Mouse (Mus musculus) CH12.LX (cell line): Measurements from ENCODE around the gene Ice2. TPM values are rescaled to one million over a fixed set of nuclear protein-coding genes. Genes with fewer than 3 reads are reported as not detected.
A peak's percentile ranks its signal among the peaks of the same experiment; 100 is the strongest.

Experiments
- DNase-seq: peaks from one replicate; pipeline ENCODE4 v3.0.0-alpha.2; 2013; ENCODE audit errors: extremely low read depth
- H3K27ac ChIP-seq: 2 replicates; pipeline ENCODE4 v1.5.1; 2012; ENCODE audit warnings: low read depth, mild to moderate bottlenecking, control low read depth, moderate library complexity; ENCODE audit not compliant: insufficient read depth
- H3K27me3 ChIP-seq: replicated peaks from 2 replicates; pipeline ENCODE3; 2012; ENCODE audit warnings: inconsistent platforms
- H3K36me3 ChIP-seq, 2 experiments: replicated peaks in 1 of 2; 2 replicates each; pipeline versions ENCODE3 to v1.6.1; 2012; ENCODE audit warnings: inconsistent platforms in 1 of 2, low read length in 1 of 2, mild to moderate bottlenecking in 1 of 2, mixed read lengths in 1 of 2, moderate library complexity in 1 of 2; ENCODE audit not compliant: control insufficient read depth in 1 of 2, insufficient read depth in 1 of 2
- H3K4me1 ChIP-seq, 2 experiments: 2 replicates each; pipeline ENCODE4 v1.6.1; 2012; ENCODE audit warnings: inconsistent platforms in 1 of 2, moderate library complexity in 1 of 2; ENCODE audit not compliant: insufficient read depth in 2 of 2, control insufficient read depth in 1 of 2
- H3K4me2 ChIP-seq: 2 replicates; pipeline ENCODE4 v1.6.1; 2012; ENCODE audit warnings: low read depth, mild to moderate bottlenecking, control low read depth; ENCODE audit not compliant: poor library complexity, insufficient read depth, severe bottlenecking
- H3K4me3 ChIP-seq, 3 experiments: fragments of 150-350 bp in 1 of 3; sonication (generic) in 1 of 3; replicated peaks in 1 of 3; 2 replicates each; pipeline versions ENCODE3 to v1.5.1; 2011 to 2012; ENCODE audit warnings: low read depth in 2 of 3, low read length in 2 of 3, mild to moderate bottlenecking in 2 of 3, moderate library complexity in 2 of 3, control low read depth in 1 of 3, improper control_type of control experiment in 1 of 3, inconsistent platforms in 1 of 3, mixed read lengths in 1 of 3; ENCODE audit not compliant: poor library complexity in 1 of 3
- H3K79me2 ChIP-seq: replicated peaks from 2 replicates; pipeline ENCODE4 v1.6.1; 2012; ENCODE audit warnings: mild to moderate bottlenecking, moderate library complexity; ENCODE audit not compliant: control insufficient read depth, poor library complexity, insufficient read depth, severe bottlenecking; ENCODE audit errors: extremely low read depth
- H3K9ac ChIP-seq: 2 replicates; pipeline ENCODE4 v1.6.1; 2012; ENCODE audit warnings: low read depth, mild to moderate bottlenecking, control low read depth, moderate library complexity; ENCODE audit not compliant: insufficient read depth
- H3K9me3 ChIP-seq: replicated peaks from 2 replicates; pipeline ENCODE3; 2012; ENCODE audit warnings: low read length, inconsistent platforms, mixed read lengths
- CHD2 ChIP-seq: IDR thresholded peaks from 2 replicates; pipeline ENCODE4 v1.6.1; 2011; ENCODE audit warnings: low read length, improper control_type of control experiment
- E2F4 ChIP-seq: IDR thresholded peaks from 2 replicates; pipeline ENCODE4 v1.6.1; 2011; ENCODE audit warnings: low read depth, low read length, improper control_type of control experiment; ENCODE audit not compliant: insufficient replicate concordance
- EP300 ChIP-seq: IDR thresholded peaks from 2 replicates; pipeline ENCODE4 v1.6.1; 2011; ENCODE audit warnings: low read length, improper control_type of control experiment
- ETS1 ChIP-seq: conservative IDR thresholded peaks from 2 replicates; pipeline ENCODE4 v1.6.1; 2012; ENCODE audit warnings: low read depth, mild to moderate bottlenecking, inconsistent platforms, low read length, improper control_type of control experiment, moderate library complexity
- GABPA ChIP-seq: IDR thresholded peaks from 2 replicates; pipeline ENCODE4 v1.6.1; 2012; ENCODE audit warnings: low read depth, low read length, improper control_type of control experiment, inconsistent platforms; ENCODE audit not compliant: insufficient replicate concordance
- HCFC1 ChIP-seq: IDR thresholded peaks from 2 replicates; pipeline ENCODE4 v1.6.1; 2012; ENCODE audit warnings: low read depth, mild to moderate bottlenecking, inconsistent platforms, low read length, improper control_type of control experiment
- IRF4 ChIP-seq: IDR thresholded peaks from 2 replicates; pipeline ENCODE4 v1.6.1; 2014; ENCODE audit warnings: low read depth, mild to moderate bottlenecking, inconsistent platforms, low read length, improper control_type of control experiment
- JUN ChIP-seq: IDR thresholded peaks from 2 replicates; pipeline ENCODE4 v1.6.1; 2011; ENCODE audit warnings: low read depth, mild to moderate bottlenecking, low read length, improper control_type of control experiment, moderate library complexity; ENCODE audit not compliant: insufficient read depth
- KAT2A ChIP-seq: IDR thresholded peaks from 2 replicates; pipeline ENCODE4 v1.6.1; 2012; ENCODE audit warnings: low read length, improper control_type of control experiment, inconsistent platforms; ENCODE audit not compliant: insufficient replicate concordance
- MAX ChIP-seq: IDR thresholded peaks from 2 replicates; pipeline ENCODE4 v1.6.1; 2011; ENCODE audit warnings: low read length, improper control_type of control experiment
- MXI1 ChIP-seq: IDR thresholded peaks from 2 replicates; pipeline ENCODE4 v1.6.1; 2011; ENCODE audit warnings: mild to moderate bottlenecking, low read depth, low read length, improper control_type of control experiment
- NRF1 ChIP-seq: IDR thresholded peaks from 2 replicates; pipeline ENCODE4 v1.6.1; 2014; ENCODE audit warnings: low read depth, mild to moderate bottlenecking, inconsistent platforms, low read length, improper control_type of control experiment, moderate library complexity
- POLR2A ChIP-seq: IDR thresholded peaks from 2 replicates; pipeline ENCODE4 v1.6.1; 2011; ENCODE audit warnings: low read depth, mild to moderate bottlenecking, improper control_type of control experiment, low read length
- RCOR1 ChIP-seq: conservative IDR thresholded peaks from 2 replicates; pipeline ENCODE4 v1.6.1; 2012; ENCODE audit warnings: low read depth, mild to moderate bottlenecking, inconsistent platforms, low read length, improper control_type of control experiment
- SIN3A ChIP-seq: IDR thresholded peaks from 2 replicates; pipeline ENCODE4 v1.6.1; 2012; ENCODE audit warnings: low read length, improper control_type of control experiment, inconsistent platforms
- TBP ChIP-seq: conservative IDR thresholded peaks from 2 replicates; pipeline ENCODE4 v1.6.1; 2011; ENCODE audit warnings: low read depth, low read length, improper control_type of control experiment
- TCF12 ChIP-seq: IDR thresholded peaks from 2 replicates; pipeline ENCODE4 v1.6.1; 2014; ENCODE audit warnings: low read depth, mild to moderate bottlenecking, inconsistent platforms, low read length, improper control_type of control experiment
- UBTF ChIP-seq: IDR thresholded peaks from 2 replicates; pipeline ENCODE4 v1.6.1; 2012; ENCODE audit warnings: low read depth, mild to moderate bottlenecking, inconsistent platforms, low read length, improper control_type of control experiment, moderate library complexity
- USF2 ChIP-seq: conservative IDR thresholded peaks from 2 replicates; pipeline ENCODE4 v1.6.1; 2011; ENCODE audit warnings: low read depth, low read length, improper control_type of control experiment
- ZMIZ1 ChIP-seq: IDR thresholded peaks from 2 replicates; pipeline ENCODE4 v1.6.1; 2012; ENCODE audit warnings: low read depth, mild to moderate bottlenecking, inconsistent platforms, low read length, improper control_type of control experiment
- ZNF384 ChIP-seq: IDR thresholded peaks from 2 replicates; pipeline ENCODE4 v1.6.1; 2012; ENCODE audit warnings: low read depth, low read length, improper control_type of control experiment, inconsistent platforms
- dilution Hi-C: fragments of 300-500 bp; cut with MboI; formaldehyde crosslinking; loops from 2 replicates; pipeline ENCODE4 v1.14.3; 2020; ENCODE audit warnings: low sequenced_read_pairs; ENCODE audit not compliant: extremely low pct_unique_long_range_greater_than_20kb, extremely low pct_ligation_motif_present
- in situ Hi-C: fragments of 300-500 bp; cut with MboI; formaldehyde crosslinking; loops from 3 replicates; pipeline ENCODE4 v1.14.3; 2019; ENCODE audit warnings: low sequenced_read_pairs, low pct_ligation_motif_present, low pct_unique_long_range_greater_than_20kb, mixed read lengths
- polyA plus RNA-seq: library from polyadenylated mRNA; unstranded; fragments of >175 nt; gene quantifications from 2 replicates; pipeline ENCODE4 v1.2.1, GENCODE M21; 2012; ENCODE audit warnings: low read depth; ENCODE audit not compliant: insufficient read length
- total RNA-seq, 2 experiments: library from RNA; depleted of rRNA; stranded (reverse); fragments of 300-350 nt in 1 of 2; fragments of >200 nt in 1 of 2; gene quantifications; 2 replicates each; pipeline ENCODE4 v1.2.3; 2012 to 2014

Gene Ice2
- total and polyA plus RNA-seq, 3 experiments, result 13.3 to 23.1 (median 14.9) TPM

- Histone ChIP-seq H3K4me1 (peaks cover 0 to 23% of the 10 kb centered on the region in 2 experiments; a peak in 2 of 4 replicates), H3K27me3 (no peaks in the 10 kb centered on the region), H3K4me2 (peak within 1 kb of the TSS; percentile 8; the same call in 1 of the 2 replicates), H3K36me3 (no peaks in the 10 kb centered on the region), H3K4me3 (no peak within 1 kb of the TSS), H3K9ac (no peak within 1 kb of the TSS), H3K9me3 (no peaks in the 10 kb centered on the region), H3K79me2 (no peaks in the 10 kb centered on the region), H3K27ac (no peak within 1 kb of the TSS)
- dilution Hi-C loops, result no loop called here
- in situ Hi-C loops, result no loop called here
- no peak for DNase-seq
- TF ChIP-seq MXI1, result no peak
- TF ChIP-seq JUN, result no peak
- no peak for TF ChIP-seq ZNF384
- TF ChIP-seq SIN3A, result no peak
- no peak for TF ChIP-seq KAT2A
- TF ChIP-seq USF2, result no peak
- no peak for TF ChIP-seq POLR2A
- TF ChIP-seq RCOR1, result no peak
- TF ChIP-seq HCFC1, result no peak
- TF ChIP-seq UBTF, result no peak
- TF ChIP-seq E2F4, result no peak
- no peak for TF ChIP-seq IRF4
- TF ChIP-seq ETS1, result no peak
- TF ChIP-seq NRF1, result no peak
- TF ChIP-seq EP300, result no peak
- TF ChIP-seq CHD2, result no peak
- TF ChIP-seq GABPA, result no peak
- no peak for TF ChIP-seq TBP
Observed at GRCm38 (mm10) chr9:69453066-69453900, 55.6 kb downstream of the Ice2 start, which contains the start of gene Anxa2. Gene Anxa2 (plus strand): TSS chr9:69453620.

- Histone ChIP-seq H3K79me2 (no peaks in the 10 kb centered on the region), H3K36me3 (no peaks in the 10 kb centered on the region), H3K9me3 (no peaks in the 10 kb centered on the region), H3K9ac (no peak overlapping the region), H3K4me2 (peak overlapping the region; percentile 8; the same call in 1 of the 2 replicates), H3K4me1 (peaks cover under 1 to 28% of the 10 kb centered on the region in 2 experiments; a peak in 3 of 4 replicates), H3K27me3 (no peaks in the 10 kb centered on the region), H3K4me3 (no peak overlapping the region), H3K27ac (no peak overlapping the region)
- in situ Hi-C loops, result no loop called here
- no peak for TF ChIP-seq E2F4
- TF ChIP-seq ZMIZ1, result no peak
- TF ChIP-seq EP300, result no peak
- TF ChIP-seq UBTF, result no peak
- no peak for TF ChIP-seq TCF12
- no peak for TF ChIP-seq MAX
- TF ChIP-seq USF2, result no peak
- TF ChIP-seq GABPA, result no peak
- TF ChIP-seq ZNF384, result no peak
- no peak for TF ChIP-seq MXI1
- dilution Hi-C loops, result no loop called here
- DNase-seq, result no peak
Observed at GRCm38 (mm10) chr9:69453901-69454666, 56.4 kb downstream of the Ice2 start.
